Mouse (Mus musculus) inflammation-experienced regulatory T-cells, adult 16 weeks (primary cell): ENCODE measurements around the gene Slc4a4. TPM values are rescaled to one million over a fixed set of nuclear protein-coding genes. Genes with fewer than 3 reads are reported as not detected.

Experiments
- polyA plus RNA-seq: library from polyadenylated mRNA; unstranded; fragments of 100-300 nt; shearing (Covaris generic); gene quantifications from one replicate; pipeline ENCODE4 v1.2.1, GENCODE M21; 2017

Slc4a4 gene
- not detected for polyA plus RNA-seq

DNA sequence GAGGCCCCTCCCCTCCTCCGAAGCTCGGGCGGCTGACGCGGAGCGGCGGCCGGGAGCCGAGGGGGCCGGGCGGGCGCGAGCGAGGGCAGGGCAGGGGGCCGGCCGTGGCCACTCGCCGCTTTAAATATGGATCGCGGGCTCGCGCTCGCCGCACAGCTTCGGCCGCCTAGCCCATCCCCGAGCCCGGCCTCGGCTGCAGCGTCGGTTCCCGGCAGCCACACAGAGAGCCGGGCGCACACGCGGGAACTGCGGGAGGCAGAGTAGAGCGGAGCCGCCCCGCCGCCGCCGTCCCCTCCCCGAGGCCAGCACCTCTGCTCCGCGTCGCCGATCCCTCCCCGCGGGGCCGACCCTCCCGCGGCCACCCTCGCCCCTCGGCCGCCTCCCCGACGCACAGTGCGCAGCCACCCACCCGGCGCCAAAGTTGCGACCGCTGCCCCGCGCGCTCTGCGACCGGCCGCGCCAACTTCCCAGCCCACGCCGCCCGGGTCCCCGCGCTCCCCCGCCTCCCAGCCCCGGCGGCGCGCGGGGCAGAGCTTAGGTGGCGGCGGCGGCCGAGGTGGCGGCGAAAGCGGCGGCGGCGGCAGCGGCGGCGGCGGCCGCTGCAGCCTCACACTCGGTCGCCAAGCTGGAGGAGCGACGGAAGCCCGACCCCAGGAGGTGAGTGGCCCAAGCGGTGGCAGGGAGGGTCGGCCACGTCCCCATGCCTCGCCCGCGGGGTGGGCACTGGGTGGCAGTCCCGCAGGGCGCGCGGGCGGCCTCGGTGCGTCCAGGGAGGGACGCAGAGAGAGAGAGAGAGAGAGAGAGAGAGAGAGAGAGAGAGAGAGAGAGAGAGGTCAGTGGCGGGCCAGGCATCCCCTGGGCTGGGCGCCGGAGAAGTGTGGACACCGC, at the start of gene Slc4a4:
TSS of gene Slc4a4 (plus strand) at position 151 of the 888 bp plus-strand sequence.

Other genes starting within 250 kb of the Slc4a4 start
- gene Grsf1, start 210.6 kb upstream of the Slc4a4 start, polyA plus RNA-seq, result 2.4 TPM
- 13.4 TPM for gene Mob1b, start 166.0 kb upstream of the Slc4a4 start, polyA plus RNA-seq
- 99.2 TPM for gene Dck, start 121.8 kb upstream of the Slc4a4 start, polyA plus RNA-seq